Mouse (Mus musculus) kidney, postnatal 4 days (tissue): Measurements from ENCODE around the gene Gstp3.
A peak's percentile ranks its signal among the peaks of the same experiment; 100 is the strongest.
"Not testable (repeated sequence)": the region's sequence is repeated elsewhere in the genome, so short reads cannot be mapped to it uniquely, and the experiment has no call there.

Experiments
- DNase-seq, 2 experiments: peaks; one replicate each; pipeline ENCODE4 v3.0.0; 2021; ENCODE audit warnings: mixed read lengths in 2 of 2

Gstp3 gene

DNA sequence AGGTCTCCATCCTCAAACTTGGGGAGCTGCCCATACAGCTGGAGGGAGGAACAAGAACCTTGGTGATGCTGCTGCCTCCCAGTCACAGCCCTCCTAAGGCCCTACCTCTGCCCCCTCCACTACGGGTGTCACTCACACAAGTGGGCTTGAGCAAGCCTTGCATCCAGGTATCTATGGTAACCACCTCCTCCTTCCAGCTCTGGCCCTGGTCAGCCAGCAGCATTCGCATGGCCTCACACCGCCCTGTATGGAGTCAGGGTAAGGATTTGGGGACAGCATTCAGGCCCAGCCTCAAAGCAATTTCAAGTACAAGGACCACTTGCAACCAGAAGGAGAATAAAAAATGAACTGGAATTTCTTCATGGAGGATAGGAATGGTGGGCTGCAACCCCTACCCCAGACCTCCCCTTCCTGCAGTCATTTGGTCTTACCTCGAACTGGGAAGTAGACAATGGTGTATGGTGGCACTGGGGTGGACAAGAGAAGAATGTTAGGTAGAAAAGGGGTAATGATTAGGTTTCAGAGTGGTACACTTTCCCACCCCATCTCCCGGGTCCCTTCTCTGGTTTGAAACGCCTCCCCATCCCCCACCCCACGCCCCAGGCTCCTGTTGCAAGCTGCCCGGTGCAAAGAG, 22.1 kb downstream of the Gstp3 start:
- not testable (repeated sequence) for DNase-seq

DNA sequence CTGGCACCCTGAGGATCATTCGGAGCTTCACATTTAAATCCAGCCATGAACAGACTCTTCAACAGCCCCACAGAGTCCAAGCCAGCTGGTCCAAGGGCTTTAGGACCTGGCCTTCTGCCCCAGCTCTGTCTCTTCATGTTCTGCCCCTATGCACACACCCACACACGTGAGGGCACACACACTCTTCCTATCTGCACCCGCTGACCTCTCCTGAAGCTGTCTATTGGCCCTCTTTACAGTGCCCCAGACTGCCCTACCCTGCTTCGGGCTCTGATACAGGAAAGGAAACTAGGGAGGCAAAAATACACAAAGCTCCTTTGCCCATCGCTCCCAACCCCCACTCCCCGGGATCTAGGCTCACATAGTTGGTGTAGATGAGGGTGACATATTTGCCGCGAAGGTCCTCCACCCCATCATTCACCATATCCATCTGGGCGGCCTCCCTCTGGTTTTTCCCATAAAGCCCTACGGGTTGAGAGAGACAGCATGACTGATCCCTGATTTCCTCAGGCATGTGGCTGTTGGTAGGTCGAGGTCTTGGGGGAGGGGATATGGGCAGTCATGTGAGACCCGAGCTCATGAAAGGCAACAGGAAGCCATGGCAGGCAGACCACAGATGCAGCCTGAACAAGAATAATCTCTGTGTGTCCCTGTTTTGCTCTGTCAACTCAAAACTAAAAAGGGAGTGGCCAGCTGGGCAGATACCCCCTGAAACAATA, 22.9 kb downstream of the Gstp3 start:
- no peak for DNase-seq

DNA sequence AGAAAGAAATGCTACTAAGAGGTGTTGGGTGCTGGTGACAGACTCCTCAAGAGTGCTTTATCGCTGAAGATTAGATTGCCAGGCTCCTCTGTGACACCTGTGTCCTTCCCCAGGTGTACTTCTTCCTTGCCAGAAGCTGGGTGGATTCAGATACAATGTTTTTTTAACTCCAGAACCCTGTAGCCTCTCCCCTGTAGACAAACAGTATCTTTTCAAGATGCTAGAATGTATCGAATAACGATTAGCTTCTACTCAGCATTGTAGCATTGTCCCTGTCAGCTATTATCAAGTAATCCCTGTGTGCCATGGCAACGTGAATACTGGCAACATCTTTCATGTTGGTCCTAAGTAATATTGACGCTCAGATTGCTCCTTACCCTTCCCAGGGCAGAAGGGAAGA, 25.6 kb downstream of the Gstp3 start:
- no peak for DNase-seq

DNA sequence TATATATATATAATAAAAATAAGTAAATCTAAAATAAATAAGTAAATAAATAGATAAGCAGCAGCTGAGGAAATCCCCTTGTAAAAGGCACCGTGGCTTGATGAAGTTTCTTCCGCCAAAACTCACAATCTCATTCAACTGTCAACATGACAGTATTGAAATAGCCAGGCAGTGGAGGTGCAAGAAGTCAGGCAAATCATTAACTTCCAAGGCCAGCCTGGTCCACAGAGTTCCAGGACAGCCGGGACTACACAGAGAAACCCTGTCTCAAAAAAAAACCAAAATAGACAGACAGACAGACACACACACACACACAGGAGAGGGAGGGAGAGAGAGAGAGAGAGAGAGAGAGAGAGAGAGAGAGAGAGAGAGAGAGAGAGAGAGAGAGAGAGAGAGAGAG, 26.1 kb downstream of the Gstp3 start:
- no peak for DNase-seq

DNA sequence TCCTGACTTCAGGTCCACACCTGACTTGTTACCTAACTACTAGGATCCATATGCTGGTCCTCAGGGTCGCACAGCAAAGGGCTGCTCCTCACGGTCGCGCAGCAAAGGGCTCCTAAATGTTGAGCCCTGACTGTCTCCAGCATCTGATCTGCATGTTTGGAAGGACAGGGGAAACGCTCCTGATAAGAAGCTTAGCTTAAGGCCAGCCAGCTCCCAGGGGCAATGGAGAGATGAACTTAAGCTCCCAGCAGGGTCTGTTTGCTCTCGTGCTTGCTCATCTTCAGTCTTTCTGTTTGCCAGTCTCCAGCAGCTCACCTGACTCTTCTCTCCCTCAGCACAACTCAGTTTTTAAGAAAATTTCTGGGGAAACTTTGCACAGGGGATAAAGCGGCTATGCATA, 26.7 kb downstream of the Gstp3 start:
- DNase-seq = no peak

DNA sequence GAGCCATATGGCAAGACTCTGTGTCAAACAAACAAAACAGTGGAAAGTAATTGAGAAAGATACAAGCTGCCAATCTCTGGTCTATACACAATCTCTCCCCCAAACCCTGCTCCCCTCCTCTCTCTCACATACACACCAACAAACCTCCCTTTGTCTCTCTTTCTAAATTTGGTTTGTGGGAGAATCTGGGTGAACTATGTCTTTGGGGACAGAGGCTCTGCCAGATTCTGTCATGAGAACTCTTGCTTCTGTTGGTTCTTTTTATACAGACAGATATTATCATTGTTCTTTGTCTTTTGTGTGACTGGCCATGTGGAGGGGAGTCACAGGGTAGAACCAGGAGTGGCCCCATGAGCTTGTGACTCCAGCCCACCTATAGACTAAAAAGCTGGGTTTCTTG, 31.8 kb downstream of the Gstp3 start:
- DNase-seq = no peak

DNA sequence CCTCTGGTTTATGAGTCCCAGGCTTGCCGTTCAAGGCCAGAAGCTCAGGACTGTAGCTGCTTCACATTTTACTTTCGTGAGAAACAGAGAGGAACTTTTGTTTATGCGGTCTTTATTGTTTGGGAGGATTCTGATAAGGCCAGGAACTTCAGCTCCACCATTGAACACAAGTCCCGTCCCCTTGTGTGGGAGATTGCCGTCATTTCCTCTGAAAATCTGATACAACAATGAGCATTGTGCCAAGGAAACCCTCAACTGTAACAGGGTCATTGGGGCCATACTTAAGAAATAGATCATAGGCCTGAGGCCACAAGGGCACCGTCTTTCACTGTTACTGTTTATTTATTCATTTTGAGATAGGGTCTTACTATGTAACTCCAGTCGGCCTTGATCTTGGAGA, 36.2 kb downstream of the Gstp3 start:
- no peak for DNase-seq

DNA sequence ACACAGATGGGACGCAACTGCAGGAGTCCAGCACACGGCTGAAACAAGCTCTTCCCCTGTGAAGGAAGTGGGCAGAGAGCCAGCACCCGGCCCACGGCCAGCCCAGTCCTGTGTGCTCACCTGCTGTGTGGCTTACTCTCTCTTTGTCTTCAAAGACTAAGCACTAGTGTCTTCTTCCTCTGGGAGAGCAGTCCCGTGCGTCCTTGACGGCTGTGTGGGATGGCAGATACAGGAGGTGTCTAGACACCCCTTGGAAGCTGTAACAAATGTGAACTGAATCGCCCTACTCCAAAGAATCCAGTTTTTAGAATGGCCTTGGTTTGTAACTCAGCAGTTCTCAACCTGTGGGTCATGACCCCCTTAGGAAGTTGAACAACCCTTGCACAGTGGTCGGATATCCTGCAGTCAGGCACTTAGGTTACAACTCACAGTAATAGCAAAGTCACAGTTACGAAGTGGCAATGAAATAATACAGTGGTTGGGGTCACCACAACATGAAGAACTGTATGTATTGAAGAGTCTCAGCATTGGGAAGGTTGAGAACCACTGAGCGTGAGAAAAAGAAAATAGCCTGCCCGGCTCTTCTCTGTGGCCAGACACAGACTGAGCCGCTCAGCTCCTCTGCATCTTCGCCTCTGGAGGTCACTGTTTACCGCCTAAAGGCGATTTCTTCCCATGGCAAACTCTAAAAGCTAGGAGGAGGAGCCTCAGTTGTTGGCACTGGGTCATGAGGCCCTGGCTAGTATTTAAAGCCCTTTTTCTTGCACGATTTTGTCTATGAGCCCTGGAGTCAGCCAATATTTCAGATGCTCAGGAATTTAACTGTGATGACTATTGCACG, 40.4 kb downstream of the Gstp3 start:
- DNase-seq = peak; percentile 83 to 89

DNA sequence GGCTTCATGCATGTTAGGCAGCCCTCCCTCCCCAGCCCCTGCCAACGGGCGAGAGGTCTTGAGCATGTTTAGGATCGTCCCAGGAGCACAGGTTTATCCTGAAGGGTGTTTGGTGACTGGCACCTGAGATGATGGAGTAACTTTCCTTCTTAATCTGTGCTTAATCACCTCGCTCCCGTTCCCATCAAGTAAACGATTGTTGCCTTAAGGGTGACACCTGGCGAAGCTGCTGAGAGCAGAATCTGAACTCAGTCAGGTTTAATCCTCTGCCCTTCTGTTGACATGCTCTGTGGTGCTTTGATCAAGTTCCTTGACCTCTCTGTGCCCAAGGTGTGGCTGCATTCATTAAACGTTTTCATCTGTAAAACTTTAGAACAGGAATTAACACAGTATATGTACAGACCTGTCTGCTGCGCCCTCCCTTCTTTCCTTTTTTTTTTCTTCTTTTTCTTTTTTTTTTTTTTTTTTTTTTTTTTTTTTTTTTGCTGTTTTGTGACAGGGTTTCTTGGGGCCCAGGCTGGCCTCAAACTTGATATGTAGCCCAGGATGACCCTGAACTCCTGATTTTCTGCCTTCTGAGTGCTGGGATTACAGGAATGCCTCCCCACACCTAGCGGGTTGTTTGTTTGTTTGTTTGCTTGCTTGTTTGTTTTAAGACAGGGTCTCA, 41.3 kb downstream of the Gstp3 start:
- DNase-seq = no peak

DNA sequence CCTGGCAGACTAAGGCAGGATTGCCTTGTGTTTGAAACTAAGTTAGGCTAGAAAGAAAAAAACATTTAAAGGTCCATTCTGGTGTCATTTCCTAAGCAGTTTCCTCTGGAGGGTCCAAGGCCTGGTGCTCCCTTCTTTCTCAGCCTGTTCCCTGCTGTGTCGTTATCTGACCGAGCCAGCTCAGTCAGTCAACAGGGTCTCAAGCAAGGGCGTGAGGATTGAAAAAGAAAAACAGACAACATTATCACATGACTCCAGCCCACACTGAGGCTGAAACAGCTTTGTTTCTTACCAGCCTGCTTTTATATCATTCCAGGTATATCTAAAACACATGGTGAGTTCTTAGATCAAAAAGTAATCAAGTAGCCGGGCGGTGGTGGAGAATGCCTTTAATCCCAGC, 43.7 kb downstream of the Gstp3 start:
- no peak for DNase-seq

DNA sequence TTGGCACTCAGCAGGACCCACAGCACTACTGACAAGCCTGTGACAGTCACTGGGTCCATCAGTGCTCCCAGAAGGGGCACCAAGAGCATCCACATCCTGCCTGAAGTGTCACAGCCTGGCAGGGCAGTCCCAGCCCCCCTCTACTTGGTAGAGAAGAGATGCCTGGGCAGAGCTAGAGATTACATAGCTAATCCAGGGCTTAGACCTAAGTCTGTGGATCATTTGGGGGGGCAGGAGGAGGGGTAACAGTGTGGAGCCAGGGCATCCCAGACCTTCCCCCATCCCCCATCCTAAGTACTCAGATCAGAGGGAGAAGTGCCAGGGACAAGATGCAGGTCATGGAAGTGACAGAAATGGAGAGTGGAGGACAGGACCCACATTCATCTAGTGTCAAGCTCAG, 44.6 kb downstream of the Gstp3 start:
- no peak for DNase-seq

DNA sequence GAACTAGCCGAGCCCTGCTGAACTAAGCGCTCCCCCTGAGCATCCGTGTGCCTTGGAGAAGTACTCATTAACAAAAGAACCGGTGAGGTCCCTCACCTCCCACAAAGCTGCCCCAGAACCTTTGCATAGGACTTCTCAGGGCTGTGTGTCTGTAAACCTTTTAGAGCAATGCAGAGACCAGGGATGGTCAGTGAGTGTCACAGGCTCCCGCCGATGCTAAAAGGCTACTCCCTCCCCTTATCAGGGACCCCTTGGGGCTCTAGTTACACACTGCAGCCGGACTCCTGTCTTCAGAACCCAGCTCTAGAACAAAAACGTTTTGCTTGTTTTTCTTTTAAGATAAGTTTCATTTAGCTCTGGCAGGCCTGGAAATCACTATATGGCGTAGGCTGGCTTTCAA, 46.3 kb downstream of the Gstp3 start:
- no peak for DNase-seq

DNA sequence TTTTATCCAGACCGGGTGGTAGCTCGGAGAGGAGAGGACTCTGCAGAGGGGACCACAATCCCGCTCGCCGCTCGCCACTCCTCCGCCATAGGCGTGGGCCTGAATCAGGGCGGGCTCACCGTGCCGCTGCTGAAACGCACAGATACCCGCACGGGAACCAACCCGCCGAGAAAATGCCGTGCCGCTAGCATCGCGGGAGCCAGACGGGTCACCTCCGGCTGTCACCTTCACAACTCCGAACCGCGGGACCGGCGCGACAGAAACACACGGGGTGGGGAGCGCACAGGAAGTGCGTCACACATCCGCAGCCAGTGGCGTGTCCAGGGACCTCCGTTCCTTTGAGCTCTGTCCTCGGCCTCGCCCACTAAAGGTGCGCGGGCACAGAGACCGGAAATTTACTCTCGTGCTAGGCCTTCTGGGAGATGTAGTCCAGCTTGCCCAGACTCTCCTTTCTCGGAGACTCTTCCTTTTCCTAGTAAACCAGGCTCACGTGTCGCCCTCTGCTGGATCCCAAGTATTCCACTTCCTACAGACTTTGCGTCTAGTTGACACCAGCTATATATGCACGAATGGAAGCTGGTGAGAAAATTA, 46.8 kb downstream of the Gstp3 start, which contains the start of gene Ndufv1:
Gene Ndufv1, minus strand, starts transcription at position 375 of the 591 bp plus-strand sequence.
- DNase-seq = peak; percentile 98

DNA sequence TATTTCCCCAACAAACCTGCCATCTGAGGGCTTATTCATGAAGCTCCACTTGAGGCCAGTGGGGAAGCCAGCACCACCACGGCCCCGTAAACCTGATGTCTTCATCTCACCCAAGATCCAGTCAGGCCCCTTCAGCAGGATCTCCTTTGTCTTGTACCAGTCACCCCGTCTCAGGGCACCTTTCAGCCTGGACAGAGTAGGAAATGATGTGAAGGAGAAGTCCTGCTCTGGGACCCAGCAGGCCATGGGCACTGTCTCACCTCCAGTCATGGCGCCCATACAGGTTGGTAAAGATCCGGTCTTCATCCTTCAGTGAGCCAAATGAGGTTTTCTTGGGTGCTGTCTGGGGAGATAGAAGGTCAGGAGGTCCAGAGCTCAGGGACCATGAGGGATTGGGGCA, 48.3 kb downstream of the Gstp3 start:
- no peak for DNase-seq
